Mouse (Mus musculus): ENCODE measurements at regions not wholly inside any gene's neighbourhood (a gene's known extent, or its start where the extent isn't known, plus 50 kb on each side); places are given as distances from the start of the nearest gene placed in this dataset.

GRCm38 (mm10) chr1:184333086-184333485 is 299.0 kb upstream of the 1700056E22Rik start:
- TF ChIP-seq CTCF (IDR thresholded peaks at IDR 0.05; ENCODE audit: control insufficient read depth, insufficient read depth, insufficient read length) (no peak), MYOD1 (IDR thresholded peaks at IDR 0.05; ENCODE audit: control insufficient read depth, insufficient read length, low read depth) (no peak)

Measured in C2C12 (cell line).